ENCODE assay signal across 8 mouse cellular contexts in the genomic region with DNA sequence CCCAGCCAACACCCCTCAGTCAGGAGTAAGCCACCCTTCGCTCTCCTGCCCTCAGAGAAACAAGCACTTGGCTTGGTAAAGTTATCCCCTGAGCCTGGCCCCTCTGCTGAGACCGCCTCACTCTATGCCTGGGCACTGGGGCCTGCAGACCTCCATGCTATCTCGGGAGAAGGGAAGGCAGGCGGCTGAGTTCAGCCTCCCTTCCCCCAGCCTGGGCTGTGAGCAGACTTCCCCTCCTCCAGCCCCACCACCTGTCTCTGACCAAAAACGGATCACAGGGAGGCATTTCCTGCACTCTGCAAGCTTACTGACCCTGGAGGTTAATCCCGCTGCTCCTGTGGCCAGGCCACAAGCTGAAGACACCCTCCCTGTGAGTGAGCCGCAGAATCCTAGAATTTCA.
DNase-seq lines count a peak whose midpoint lies in the region; ATAC-seq lines count a peak whose summit lies in the region.

No protein-coding gene starts in this region.

- WGBS in kidney, embryonic 14.5 days, result 10% methylated on average over 7 of the region's 7 CpGs

- ATAC-seq in kidney, embryonic 14.5 days (ENCODE audit: low FRiP score, low TSS enrichment), result peak; percentile 77
- ATAC-seq in CD4-positive, CD25-positive, alpha-beta regulatory T cell, adult 4 months, result no peak

- no peak overlapping the region for H3K4me3 ChIP-seq in kidney, embryonic 14.5 days (ENCODE audit: low read length)

- H3K9me3 ChIP-seq in kidney, embryonic 14.5 days (ENCODE audit: control insufficient read depth, low read length), result no peaks in the 10 kb centered on the region

- H3K4me1 ChIP-seq in kidney, embryonic 14.5 days (ENCODE audit: control insufficient read depth, insufficient read depth, low read length), result peaks cover 36% of the 10 kb centered on the region

- DNase-seq in kidney, adult 9 months, result no peak
- DNase-seq in embryo, embryonic 9.5 days (ENCODE audit: extremely low spot score), result peak; percentile 72
- peak; percentile 35 to 46 for DNase-seq in kidney, postnatal 36 days
- peak; percentile 58 for DNase-seq in retina, postnatal 7 days (ENCODE audit: low read depth, low spot score)
- no peak for DNase-seq in adrenal gland, adult 18-20 months (ENCODE audit: low spot score in 2 of 2)
- DNase-seq in urinary bladder, adult 2 months (ENCODE audit: low spot score), result no peak

- no peaks in the 10 kb centered on the region; the same call in 1 of the 2 replicates for H3K36me3 ChIP-seq in kidney, embryonic 14.5 days (ENCODE audit: control insufficient read depth, insufficient read depth, low read length)

- H3K27ac ChIP-seq in kidney, embryonic 14.5 days (ENCODE audit: low read depth, low read length), result peak overlapping the region; percentile 39; the same call in 1 of the 2 replicates

- no peak overlapping the region; the same call in 1 of the 2 replicates for H3K4me2 ChIP-seq in kidney, embryonic 14.5 days (replicated peaks; ENCODE audit: low read depth, low read length)

- H3K9ac ChIP-seq in kidney, embryonic 14.5 days (ENCODE audit: low read depth, low read length), result no peak overlapping the region

- H3K27me3 ChIP-seq in kidney, embryonic 14.5 days (ENCODE audit: control insufficient read depth, insufficient read depth, low read length), result no peaks in the 10 kb centered on the region

Comparison
In these comparisons a context has a peak if more than half of its experiments do, and no peak if none do; other contexts are left out.
1. DNase-seq: peak in embryo, embryonic 9.5 days (single experiment), kidney, postnatal 36 days (2 of 2) and retina, postnatal 7 days (single experiment); none in kidney, adult 9 months (single experiment), adrenal gland, adult 18-20 months (0 of 2) and urinary bladder, adult 2 months (single experiment).